Mouse (Mus musculus) brain, embryonic 14.5 days (tissue): Measurements from ENCODE around the gene Gm5155.

Experiments used
- CTCF ChIP-seq: fragments of 200-500 bp; IDR thresholded peaks from 2 replicates; pipeline ENCODE4 v1.5.1; 2012; ENCODE audit warnings: inconsistent platforms, mild to moderate bottlenecking, moderate library complexity, borderline replicate concordance; ENCODE audit not compliant: insufficient read depth, insufficient read length; ENCODE audit errors: extremely low read depth
- POLR2A ChIP-seq: fragments of 200-500 bp; IDR thresholded peaks from 2 replicates; pipeline ENCODE4 v1.6.1; 2012; ENCODE audit warnings: mild to moderate bottlenecking, inconsistent platforms, borderline replicate concordance; ENCODE audit not compliant: poor library complexity, insufficient read depth, insufficient read length, severe bottlenecking; ENCODE audit errors: extremely low read depth

DNA sequence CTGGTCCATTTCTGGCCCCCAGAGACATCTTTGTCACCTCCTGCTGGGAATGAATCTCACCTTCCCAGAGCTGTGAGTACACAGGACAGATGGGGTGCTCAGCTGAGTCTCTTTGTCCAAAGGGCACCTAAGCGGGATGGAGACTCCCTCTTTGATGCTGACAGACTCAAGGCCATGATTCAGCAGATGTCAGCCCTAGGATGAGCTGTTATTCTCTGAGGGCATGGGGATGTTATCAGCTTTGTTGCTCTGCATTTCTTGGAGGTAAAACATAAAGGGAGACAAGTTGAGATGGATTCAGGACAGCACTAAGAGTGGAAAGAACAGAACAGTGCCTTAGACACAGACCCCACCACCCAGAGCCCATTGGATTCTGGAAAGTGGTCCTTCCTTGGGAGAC is at the start of gene Gm5155:
- TF ChIP-seq CTCF: no peak
- TF ChIP-seq POLR2A: no peak
